Mouse (Mus musculus) ovary, adult 18-20 months (tissue): ENCODE measurements around the gene Impdh1.
"Not testable (repeated sequence)": the region's sequence is repeated elsewhere in the genome, so short reads cannot be mapped to it uniquely, and the experiment has no call there.

ENCODE experiments used
- DNase-seq: peaks from one replicate; pipeline ENCODE4 v3.0.0; 2022; ENCODE audit warnings: low spot score, mixed read lengths

The Impdh1 gene

GRCm38 (mm10) chr6:29178888-29179658 is 37.1 kb downstream of the Impdh1 start, which contains the start of gene Prrt4:
Gene Prrt4 (minus strand): TSS chr6:29179584.
- DNase-seq, result peak; percentile 69

- DNase-seq, result no peak
Measured at GRCm38 (mm10) chr6:29177901-29178879, 38.0 kb downstream of the Impdh1 start.

- no peak for DNase-seq
Measured at GRCm38 (mm10) chr6:29175113-29175512, 41.1 kb downstream of the Impdh1 start.

GRCm38 (mm10) chr6:29174368-29174767 is 41.8 kb downstream of the Impdh1 start:
- no peak for DNase-seq

DNA sequence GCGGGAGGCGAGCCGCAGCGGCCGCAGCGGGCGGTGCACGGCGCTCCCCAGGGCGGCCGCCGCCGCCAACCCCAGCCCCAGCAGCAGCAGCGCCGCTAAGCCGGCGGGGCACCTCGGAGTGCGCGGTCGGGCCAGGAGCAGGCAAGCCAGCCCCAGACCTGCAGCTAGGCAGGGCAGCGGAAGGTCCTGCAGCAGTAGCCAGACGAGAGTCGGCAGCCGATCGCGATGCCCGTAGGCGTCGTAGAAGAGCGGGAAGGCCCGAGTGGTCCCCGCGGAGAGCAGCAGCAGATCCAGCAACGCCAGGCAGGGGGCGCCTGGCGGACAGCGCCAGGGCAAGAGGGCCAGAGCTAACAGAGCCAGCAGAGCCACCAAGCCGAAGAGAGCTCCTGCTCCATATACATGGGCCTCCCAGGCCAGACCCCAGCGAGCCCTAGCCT is 45.2 kb downstream of the Impdh1 start:
- DNase-seq, result peak; percentile 54

DNA sequence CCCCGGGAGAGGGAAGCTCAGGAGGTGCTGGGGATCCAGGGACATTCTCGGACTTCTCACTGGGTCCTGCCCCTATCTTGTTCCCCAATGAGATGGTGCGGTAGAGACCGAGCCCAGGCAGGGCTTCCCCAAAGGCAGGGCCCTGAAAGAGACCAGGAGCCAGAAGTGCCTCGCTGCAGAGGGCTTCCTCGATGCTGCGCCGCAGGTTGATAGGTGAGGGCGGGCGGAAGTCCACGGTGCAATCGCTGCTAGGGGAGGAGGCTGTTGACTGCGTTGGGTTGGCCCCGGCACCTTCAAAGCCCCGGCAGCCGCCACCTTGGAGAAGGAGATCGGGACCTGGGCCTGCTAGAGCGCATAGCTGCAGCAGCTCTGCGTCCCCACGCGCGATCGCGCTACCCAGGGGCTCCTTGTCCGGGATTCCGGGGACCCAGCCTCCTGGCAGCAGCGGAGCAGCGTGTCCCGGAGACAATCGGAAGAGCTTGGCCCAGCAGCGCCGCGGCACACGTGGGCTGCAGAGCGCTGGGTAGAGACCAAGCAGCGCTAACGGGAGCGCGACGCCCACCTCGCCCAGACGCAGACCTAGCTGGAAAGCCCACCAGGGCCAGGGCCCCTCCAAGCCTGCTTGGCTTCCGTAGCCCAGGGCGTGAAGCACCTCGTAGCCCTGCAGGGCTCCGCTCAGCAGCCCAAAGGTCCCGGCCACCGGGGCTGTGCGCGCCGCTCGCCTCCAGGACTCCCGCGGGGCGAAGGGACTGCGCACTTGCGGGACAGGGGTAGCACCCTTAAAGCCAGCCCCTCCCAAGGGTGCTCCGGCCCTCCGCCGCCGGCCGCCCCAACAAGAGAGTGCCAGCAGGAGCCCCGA is 45.9 kb downstream of the Impdh1 start:
- DNase-seq, result no peak

DNA sequence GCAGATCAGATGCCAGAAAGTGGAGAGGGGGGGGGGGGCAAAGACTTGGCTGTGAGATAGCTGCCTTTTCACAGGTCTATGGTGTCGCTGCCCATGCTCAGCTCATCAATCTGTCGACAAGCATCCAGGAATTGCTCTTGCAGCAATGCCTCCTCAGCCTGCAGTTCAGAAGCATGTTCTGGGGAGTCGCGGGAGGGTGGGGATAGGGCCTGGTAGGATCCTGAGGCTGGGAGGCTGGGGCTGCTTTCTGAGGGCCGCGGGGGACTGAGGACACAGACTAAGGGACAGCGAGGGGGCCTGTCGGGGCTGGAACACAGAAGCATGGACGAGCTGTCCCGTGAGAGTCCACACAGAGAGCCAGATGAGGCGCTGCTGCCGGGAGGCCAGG is 46.5 kb downstream of the Impdh1 start:
- DNase-seq, result no peak

- DNase-seq, result no peak
Measured at GRCm38 (mm10) chr6:29168871-29169270, 47.3 kb downstream of the Impdh1 start.

DNA sequence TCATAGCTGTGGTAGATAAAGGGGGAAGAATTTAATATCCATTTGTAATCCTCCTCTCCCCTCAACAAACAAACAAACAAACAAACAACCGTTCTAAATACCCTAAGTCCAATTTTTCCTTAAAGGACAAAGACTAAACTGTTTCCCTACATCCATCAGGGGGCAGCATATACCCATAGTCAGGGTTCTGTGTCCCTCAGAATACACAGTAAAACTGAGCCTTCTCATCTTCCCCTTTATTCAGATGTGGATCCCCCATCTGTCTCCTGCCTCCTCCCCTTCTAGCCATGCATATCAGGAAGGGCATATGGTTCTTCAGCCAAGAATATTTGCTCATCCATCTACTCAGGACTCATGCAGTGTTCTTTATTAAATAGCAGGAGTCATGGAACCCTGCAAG is 50.0 kb downstream of the Impdh1 start:
- no peak for DNase-seq

DNA sequence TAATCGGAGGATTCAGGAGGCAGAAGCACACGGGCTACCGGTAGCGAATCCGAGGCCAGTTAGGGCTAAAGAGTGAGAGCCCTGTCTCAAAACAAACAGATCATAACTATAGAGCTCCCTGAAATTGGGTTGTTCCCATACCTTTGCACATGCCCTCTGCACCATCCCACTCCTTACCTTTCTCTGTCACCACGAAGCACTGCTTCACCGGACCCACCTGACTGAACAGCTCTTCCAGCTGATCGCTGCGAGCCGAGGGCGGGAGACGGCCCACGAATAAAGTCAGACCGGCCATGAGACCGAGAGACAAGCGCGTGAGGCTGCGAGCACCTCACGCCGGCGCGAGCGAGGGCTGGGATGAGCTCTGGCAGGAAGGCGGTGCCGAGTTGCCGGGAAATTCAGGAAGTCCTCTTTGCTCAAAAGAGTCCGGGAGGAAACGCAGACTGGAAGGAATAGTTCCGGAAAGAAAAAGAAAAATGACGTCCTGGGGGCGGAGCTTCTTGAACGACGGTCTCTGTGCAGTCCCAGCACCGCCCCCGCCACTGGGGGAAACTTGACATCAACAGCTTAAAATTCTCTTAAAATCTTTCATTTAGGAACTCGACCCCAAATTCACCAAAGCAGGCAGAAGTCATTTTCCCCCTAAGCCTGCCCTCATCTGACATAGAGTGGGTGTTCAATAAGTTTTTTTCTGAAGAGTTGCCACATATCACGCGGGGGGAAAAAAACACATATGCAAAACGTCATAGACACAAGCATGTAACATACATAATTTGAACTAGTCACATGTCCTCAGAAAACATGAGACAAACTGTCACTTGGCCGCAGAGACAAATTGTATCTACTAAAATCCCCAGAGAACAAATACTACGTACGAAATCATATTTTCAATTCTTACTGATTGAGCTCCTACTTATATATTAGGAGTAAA is 51.6 kb downstream of the Impdh1 start, which contains the start of gene Rbm28:
TSS of gene Rbm28 (minus strand) at position 693 of the 931 bp plus-strand sequence.
- DNase-seq, result peak; percentile 72

DNA sequence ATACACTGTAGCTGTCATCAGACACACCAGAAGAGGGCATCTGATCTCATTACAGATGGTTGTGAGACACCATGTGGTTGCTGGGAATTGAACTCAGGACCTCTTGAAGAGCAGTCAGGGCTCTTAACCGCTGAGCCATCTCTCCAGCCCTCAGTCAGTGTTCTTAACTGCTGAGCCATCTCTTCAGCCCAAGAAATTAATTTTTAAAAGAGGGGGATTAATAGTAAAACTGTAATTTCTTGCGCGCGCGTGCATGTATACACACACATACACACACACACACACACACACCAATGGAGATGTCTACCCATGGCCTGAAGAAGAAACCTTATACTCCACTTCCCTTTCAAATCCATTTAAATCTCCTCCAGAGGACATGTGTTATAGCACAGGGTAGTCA is 54.9 kb downstream of the Impdh1 start:
- DNase-seq, result not testable (repeated sequence)

GRCm38 (mm10) chr6:29160786-29161185 is 55.4 kb downstream of the Impdh1 start:
- DNase-seq, result no peak

DNA sequence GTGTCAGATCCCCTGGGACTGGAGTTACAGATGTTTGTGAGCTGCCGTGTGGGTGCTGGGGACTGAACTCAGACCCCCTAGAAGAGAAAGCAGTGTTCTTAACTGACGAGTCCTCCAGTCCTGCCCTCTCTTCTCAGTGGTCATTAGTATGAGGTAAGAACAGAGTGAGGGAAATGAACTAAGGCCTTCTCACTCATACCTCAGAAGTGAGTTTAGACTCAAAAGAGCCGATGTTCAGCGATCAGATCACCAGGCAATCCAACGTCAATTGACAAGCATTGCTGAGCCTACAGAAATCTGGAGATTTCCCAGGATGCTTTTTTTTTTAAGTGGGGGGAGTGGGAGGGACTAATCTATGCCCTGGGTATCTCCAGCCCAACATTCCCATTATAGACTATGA is 59.8 kb downstream of the Impdh1 start:
- no peak for DNase-seq
